Mouse (Mus musculus): ENCODE data around the gene Lcn9. TPM values are rescaled to one million over a fixed set of nuclear protein-coding genes. Genes with fewer than 3 reads are reported as not detected.

Lcn9 gene
- polyA plus RNA-seq, 1 experiment from 2014 or later: not detected

- no peaks in the 10 kb centered on the region for H3K4me1 ChIP-seq (ENCODE audit: control insufficient read depth, insufficient read depth, low read length)
- no peak overlapping the region for H3K27ac ChIP-seq (ENCODE audit: low read length)
- no peak overlapping the region for H3K4me3 ChIP-seq (ENCODE audit: low read length)
- ATAC-seq: no peak
- H3K36me3 ChIP-seq (ENCODE audit: control insufficient read depth, insufficient read depth, low read length): no peaks in the 10 kb centered on the region
- H3K27me3 ChIP-seq (replicated peaks; ENCODE audit: control insufficient read depth, insufficient read depth, low read length): no peaks in the 10 kb centered on the region
- no peak overlapping the region for H3K9ac ChIP-seq (ENCODE audit: low read depth, low read length)
- no peak overlapping the region for H3K4me2 ChIP-seq (ENCODE audit: low read depth, low read length)
- no peaks in the 10 kb centered on the region for H3K9me3 ChIP-seq (ENCODE audit: control insufficient read depth, low read length)
- 87% methylated on average over 1 of the region's 1 CpGs for WGBS
Measured at GRCm38 (mm10) chr2:25842758-25843157, 19.8 kb downstream of the Lcn9 start.

DNA sequence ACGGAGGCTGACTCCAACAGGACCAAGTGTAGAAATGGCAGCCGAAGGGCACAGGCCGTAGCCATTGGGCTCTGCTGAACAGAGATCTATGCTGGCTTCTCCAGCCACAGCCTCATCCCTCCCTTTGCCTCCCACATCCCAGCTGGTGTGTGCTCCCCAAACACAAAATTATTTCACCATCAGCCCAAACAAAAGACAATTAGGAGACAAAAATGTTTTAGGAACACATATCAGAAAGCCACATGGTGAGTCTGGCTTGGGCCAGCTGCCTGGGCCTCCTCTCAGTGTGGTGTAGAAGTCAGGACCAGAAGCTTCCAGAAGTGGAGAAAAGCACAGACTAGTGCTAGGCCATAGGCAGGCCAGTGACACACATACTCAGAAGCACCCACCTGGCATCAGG is 21.1 kb downstream of the Lcn9 start:
- H3K4me2 ChIP-seq (ENCODE audit: low read depth, low read length): no peak overlapping the region
- H3K27ac ChIP-seq (ENCODE audit: low read length): no peak overlapping the region
- no peaks in the 10 kb centered on the region for H3K4me1 ChIP-seq (ENCODE audit: control insufficient read depth, insufficient read depth, low read length)
- no peaks in the 10 kb centered on the region for H3K36me3 ChIP-seq (ENCODE audit: control insufficient read depth, insufficient read depth, low read length)
- ATAC-seq: no peak
- H3K9me3 ChIP-seq (ENCODE audit: control insufficient read depth, low read length): no peaks in the 10 kb centered on the region
- no peaks in the 10 kb centered on the region for H3K27me3 ChIP-seq (replicated peaks; ENCODE audit: control insufficient read depth, insufficient read depth, low read length)
- no peak overlapping the region for H3K4me3 ChIP-seq (ENCODE audit: low read length)
- no peak overlapping the region for H3K9ac ChIP-seq (ENCODE audit: low read depth, low read length)
- WGBS: 92% methylated on average over 3 of the region's 3 CpGs

GRCm38 (mm10) chr2:25846516-25846915 is 23.6 kb downstream of the Lcn9 start:
- ATAC-seq: no peak
- 78% methylated on average over 8 of the region's 8 CpGs for WGBS
- H3K27ac ChIP-seq (ENCODE audit: low read length): no peak overlapping the region
- H3K4me1 ChIP-seq (ENCODE audit: control insufficient read depth, insufficient read depth, low read length): no peaks in the 10 kb centered on the region
- H3K4me2 ChIP-seq (ENCODE audit: low read depth, low read length): no peak overlapping the region
- no peaks in the 10 kb centered on the region for H3K27me3 ChIP-seq (replicated peaks; ENCODE audit: control insufficient read depth, insufficient read depth, low read length)
- no peak overlapping the region for H3K9ac ChIP-seq (ENCODE audit: low read depth, low read length)
- no peaks in the 10 kb centered on the region for H3K9me3 ChIP-seq (ENCODE audit: control insufficient read depth, low read length)
- H3K4me3 ChIP-seq (ENCODE audit: low read length): no peak overlapping the region
- H3K36me3 ChIP-seq (ENCODE audit: control insufficient read depth, insufficient read depth, low read length): no peaks in the 10 kb centered on the region

- H3K27me3 ChIP-seq (replicated peaks; ENCODE audit: control insufficient read depth, insufficient read depth, low read length): no peaks in the 10 kb centered on the region
- ATAC-seq: no peak
Measured at GRCm38 (mm10) chr2:25847226-25847625, 24.3 kb downstream of the Lcn9 start, which contains the start of gene Sohlh1. Sohlh1 (minus strand) TSS chr2:25847248.

GRCm38 (mm10) chr2:25850330-25850729 is 27.4 kb downstream of the Lcn9 start:
- H3K4me2 ChIP-seq (ENCODE audit: low read depth, low read length): no peak overlapping the region
- H3K4me3 ChIP-seq (ENCODE audit: low read length): no peak overlapping the region
- H3K9ac ChIP-seq (ENCODE audit: low read depth, low read length): no peak overlapping the region
- H3K36me3 ChIP-seq (ENCODE audit: control insufficient read depth, insufficient read depth, low read length): no peaks in the 10 kb centered on the region
- no peaks in the 10 kb centered on the region for H3K9me3 ChIP-seq (ENCODE audit: control insufficient read depth, low read length)
- no peak overlapping the region for H3K27ac ChIP-seq (ENCODE audit: low read length)
- no peaks in the 10 kb centered on the region for H3K4me1 ChIP-seq (ENCODE audit: control insufficient read depth, insufficient read depth, low read length)
- ATAC-seq: no peak
- H3K27me3 ChIP-seq (replicated peaks; ENCODE audit: control insufficient read depth, insufficient read depth, low read length): no peaks in the 10 kb centered on the region
- 9% methylated on average over 4 of the region's 4 CpGs for WGBS

More at GRCm38 (mm10) chr2:25847226-25847625, 24.3 kb downstream of the Lcn9 start, which contains the start of gene Sohlh1:
- no peaks in the 10 kb centered on the region for H3K36me3 ChIP-seq (ENCODE audit: control insufficient read depth, insufficient read depth, low read length)
- no peaks in the 10 kb centered on the region for H3K9me3 ChIP-seq (ENCODE audit: control insufficient read depth, low read length)
- H3K4me1 ChIP-seq (ENCODE audit: control insufficient read depth, insufficient read depth, low read length): no peaks in the 10 kb centered on the region
- 80% methylated on average over 15 of the region's 16 CpGs for WGBS
- H3K27ac ChIP-seq (ENCODE audit: low read length): no peak within 1 kb of the TSS
- no peak within 1 kb of the TSS for H3K4me3 ChIP-seq (ENCODE audit: low read length)
- no peak within 1 kb of the TSS for H3K9ac ChIP-seq (ENCODE audit: low read depth, low read length)
- H3K4me2 ChIP-seq (ENCODE audit: low read depth, low read length): no peak within 1 kb of the TSS

GRCm38 (mm10) chr2:25852626-25853025 is 29.7 kb downstream of the Lcn9 start:
- H3K9ac ChIP-seq (ENCODE audit: low read depth, low read length): no peak overlapping the region
- no peak for ATAC-seq
- no peaks in the 10 kb centered on the region for H3K27me3 ChIP-seq (replicated peaks; ENCODE audit: control insufficient read depth, insufficient read depth, low read length)
- 47% methylated on average over 3 of the region's 3 CpGs for WGBS
- no peaks in the 10 kb centered on the region for H3K9me3 ChIP-seq (ENCODE audit: control insufficient read depth, low read length)
- no peak overlapping the region for H3K27ac ChIP-seq (ENCODE audit: low read length)
- no peaks in the 10 kb centered on the region for H3K4me1 ChIP-seq (ENCODE audit: control insufficient read depth, insufficient read depth, low read length)
- no peaks in the 10 kb centered on the region for H3K36me3 ChIP-seq (ENCODE audit: control insufficient read depth, insufficient read depth, low read length)
- no peak overlapping the region for H3K4me2 ChIP-seq (ENCODE audit: low read depth, low read length)
- no peak overlapping the region for H3K4me3 ChIP-seq (ENCODE audit: low read length)

GRCm38 (mm10) chr2:25853998-25854397 is 31.0 kb downstream of the Lcn9 start:
- H3K4me1 ChIP-seq (ENCODE audit: control insufficient read depth, insufficient read depth, low read length): no peaks in the 10 kb centered on the region
- WGBS: 75% methylated on average over 5 of the region's 5 CpGs
- no peak overlapping the region for H3K9ac ChIP-seq (ENCODE audit: low read depth, low read length)

GRCm38 (mm10) chr2:25859891-25860290 is 36.9 kb downstream of the Lcn9 start:
- Histone ChIP-seq H3K4me1 (ENCODE audit: control insufficient read depth, insufficient read depth, low read length) (peaks cover 13% of the 10 kb centered on the region; the same call in 1 of the 2 replicates), H3K4me3 (ENCODE audit: low read length) (no peak overlapping the region), H3K36me3 (ENCODE audit: control insufficient read depth, insufficient read depth, low read length) (no peaks in the 10 kb centered on the region), H3K9ac (ENCODE audit: low read depth, low read length) (no peak overlapping the region), H3K27ac (ENCODE audit: low read length) (no peak overlapping the region), H3K27me3 (replicated peaks; ENCODE audit: control insufficient read depth, insufficient read depth, low read length) (peaks cover 9% of the 10 kb centered on the region), H3K4me2 (ENCODE audit: low read depth, low read length) (no peak overlapping the region), H3K9me3 (ENCODE audit: control insufficient read depth, low read length) (no peaks in the 10 kb centered on the region)
- 72% methylated on average over 3 of the region's 3 CpGs for WGBS
- ATAC-seq: no peak

More at GRCm38 (mm10) chr2:25853998-25854397, 31.0 kb downstream of the Lcn9 start:
- H3K27me3 ChIP-seq (replicated peaks; ENCODE audit: control insufficient read depth, insufficient read depth, low read length): no peaks in the 10 kb centered on the region
- no peak overlapping the region for H3K27ac ChIP-seq (ENCODE audit: low read length)
- no peaks in the 10 kb centered on the region for H3K36me3 ChIP-seq (ENCODE audit: control insufficient read depth, insufficient read depth, low read length)
- H3K4me3 ChIP-seq (ENCODE audit: low read length): no peak overlapping the region
- H3K4me2 ChIP-seq (ENCODE audit: low read depth, low read length): no peak overlapping the region
- ATAC-seq: no peak
- no peaks in the 10 kb centered on the region for H3K9me3 ChIP-seq (ENCODE audit: control insufficient read depth, low read length)

DNA sequence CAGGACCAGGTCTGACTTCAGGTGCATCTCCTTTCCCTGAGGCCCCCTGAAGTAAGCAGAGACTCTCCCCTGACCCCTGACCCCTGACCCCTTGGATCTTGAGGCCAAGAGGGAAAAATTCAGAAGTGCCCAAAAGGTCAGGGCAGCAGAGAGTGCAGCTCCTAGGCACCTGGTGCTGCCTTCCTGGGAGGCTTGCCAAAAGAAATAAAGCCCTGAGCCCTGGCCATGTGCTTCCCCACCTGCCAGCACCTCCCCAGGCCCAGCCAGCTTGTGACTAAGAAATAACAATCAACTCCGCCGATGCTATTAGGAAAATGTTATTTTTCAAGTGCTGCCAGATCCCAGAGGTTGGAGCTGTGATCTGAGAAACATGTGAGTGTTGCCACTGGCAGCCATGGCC is 39.1 kb downstream of the Lcn9 start:
- peaks cover 16% of the 10 kb centered on the region for H3K27me3 ChIP-seq (replicated peaks; ENCODE audit: control insufficient read depth, insufficient read depth, low read length)
- no peaks in the 10 kb centered on the region for H3K36me3 ChIP-seq (ENCODE audit: control insufficient read depth, insufficient read depth, low read length)
- no peak overlapping the region for H3K4me3 ChIP-seq (ENCODE audit: low read length)
- H3K9ac ChIP-seq (ENCODE audit: low read depth, low read length): no peak overlapping the region
- WGBS: 79% methylated on average over 2 of the region's 2 CpGs
- no peak for ATAC-seq
- H3K4me2 ChIP-seq (ENCODE audit: low read depth, low read length): no peak overlapping the region
- peaks cover 13% of the 10 kb centered on the region; the same call in 1 of the 2 replicates for H3K4me1 ChIP-seq (ENCODE audit: control insufficient read depth, insufficient read depth, low read length)
- no peaks in the 10 kb centered on the region for H3K9me3 ChIP-seq (ENCODE audit: control insufficient read depth, low read length)
- H3K27ac ChIP-seq (ENCODE audit: low read length): no peak overlapping the region

DNA sequence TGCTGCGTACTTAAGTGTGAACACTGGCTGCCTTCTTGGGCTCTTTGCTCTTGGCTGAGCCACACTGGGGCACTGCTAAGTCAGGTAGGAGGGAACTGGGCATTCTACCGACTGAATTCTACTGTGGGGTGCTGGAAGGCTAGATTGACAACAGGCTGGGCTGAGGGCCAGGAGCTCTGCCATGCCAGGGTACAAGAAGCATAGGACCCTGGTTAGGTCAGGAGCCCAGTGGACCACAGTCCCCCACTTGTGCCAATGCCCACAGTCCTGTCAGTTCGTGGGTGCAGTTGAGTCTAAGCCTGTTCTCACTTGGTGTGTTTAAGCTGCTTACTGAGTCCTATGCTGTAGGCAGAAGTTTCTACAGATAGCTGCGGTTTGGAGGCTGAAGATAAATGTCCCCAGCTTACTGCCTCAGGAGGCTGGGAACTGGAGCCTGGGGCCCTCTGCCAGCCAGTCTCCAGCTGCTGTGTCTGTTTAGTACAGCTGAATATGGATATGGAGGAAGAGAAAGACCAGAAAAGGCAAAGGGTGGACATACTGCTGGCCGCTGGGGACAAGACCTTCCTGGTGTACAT is 39.8 kb downstream of the Lcn9 start:
- H3K27me3 ChIP-seq (replicated peaks; ENCODE audit: control insufficient read depth, insufficient read depth, low read length): peaks cover 16% of the 10 kb centered on the region
- H3K4me1 ChIP-seq (ENCODE audit: control insufficient read depth, insufficient read depth, low read length): peaks cover 13% of the 10 kb centered on the region; the same call in 1 of the 2 replicates
- no peaks in the 10 kb centered on the region for H3K9me3 ChIP-seq (ENCODE audit: control insufficient read depth, low read length)
- H3K4me2 ChIP-seq (ENCODE audit: low read depth, low read length): peak overlapping the region; percentile 97; the same call in 1 of the 2 replicates
- no peak for ATAC-seq
- 57% methylated on average over 5 of the region's 5 CpGs for WGBS
- no peak overlapping the region for H3K27ac ChIP-seq (ENCODE audit: low read length)
- no peak overlapping the region for H3K9ac ChIP-seq (ENCODE audit: low read depth, low read length)
- H3K36me3 ChIP-seq (ENCODE audit: control insufficient read depth, insufficient read depth, low read length): no peaks in the 10 kb centered on the region
- H3K4me3 ChIP-seq (ENCODE audit: low read length): no peak overlapping the region

Data from intestine, embryonic 16.5 days (tissue).